Mouse (Mus musculus): ENCODE data around the gene Acsl5. TPM values are rescaled to one million over a fixed set of nuclear protein-coding genes. Genes with fewer than 3 reads are reported as not detected.

Gene Acsl5
- total RNA-seq (2021), result 10 to 100 TPM; 38.1 to 38.7 TPM
- long read RNA-seq, experiment 1, full-length matches to known transcripts, result 54 of 85 reads
- long read RNA-seq, experiment 1, partial matches to known transcripts, result 18 of 85 reads
- long read RNA-seq, experiment 1, other reads (novel, unspliced or antisense), result 13 of 85 reads
- long read RNA-seq, experiment 2, full-length matches to known transcripts, result 53 of 71 reads
- long read RNA-seq, experiment 2, partial matches to known transcripts, result 9 of 71 reads
- long read RNA-seq, experiment 2, other reads (novel, unspliced or antisense), result 9 of 71 reads

GRCm38 (mm10) chr19:55251383-55252124, at the start of gene Acsl5:
Gene Acsl5 (plus strand): TSS chr19:55251938.
- no peak for DNase-seq (ENCODE audit: low spot score in 2 of 2)
- intact Hi-C loops (cut with DNase I), result loop anchor here (5.0 kb wide), 1 partner anchor 34 kb away; no protein-coding TSS in a partner anchor

GRCm38 (mm10) chr19:55206482-55207138, 45.1 kb upstream of the Acsl5 start:
- DNase-seq (ENCODE audit: low spot score in 2 of 2), result peak; percentile 79 to 83
- intact Hi-C loops (cut with DNase I), result loop anchor here (2.0 to 10.0 kb wide), 2 partner anchors 134 to 1162 kb away; partner anchors contain the start of gene Adra2a

DNA sequence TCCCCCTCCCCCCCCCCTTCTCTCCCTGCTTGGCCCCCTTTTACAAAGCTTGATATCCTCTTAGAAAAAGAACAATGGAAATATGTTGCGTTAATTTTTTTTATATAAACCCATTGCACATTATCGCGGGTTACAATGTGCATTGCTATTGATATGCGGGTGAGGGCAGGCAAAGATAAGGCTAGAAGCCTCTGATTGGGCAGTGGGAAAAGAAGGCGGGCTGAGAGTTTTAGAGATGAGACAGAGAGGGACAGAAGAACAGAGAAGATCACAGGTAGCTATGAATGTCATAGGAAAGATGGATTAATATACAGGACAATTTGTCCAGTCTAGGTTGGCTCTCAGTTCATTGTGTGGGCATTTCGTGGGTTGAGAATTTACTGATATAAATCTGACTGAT, 44.5 kb upstream of the Acsl5 start:
- no peak for DNase-seq (ENCODE audit: low spot score in 2 of 2)
- intact Hi-C loops (cut with DNase I), result loop anchor here (2.0 to 10.0 kb wide), 2 partner anchors 134 to 1162 kb away; partner anchors contain the start of gene Adra2a

DNA sequence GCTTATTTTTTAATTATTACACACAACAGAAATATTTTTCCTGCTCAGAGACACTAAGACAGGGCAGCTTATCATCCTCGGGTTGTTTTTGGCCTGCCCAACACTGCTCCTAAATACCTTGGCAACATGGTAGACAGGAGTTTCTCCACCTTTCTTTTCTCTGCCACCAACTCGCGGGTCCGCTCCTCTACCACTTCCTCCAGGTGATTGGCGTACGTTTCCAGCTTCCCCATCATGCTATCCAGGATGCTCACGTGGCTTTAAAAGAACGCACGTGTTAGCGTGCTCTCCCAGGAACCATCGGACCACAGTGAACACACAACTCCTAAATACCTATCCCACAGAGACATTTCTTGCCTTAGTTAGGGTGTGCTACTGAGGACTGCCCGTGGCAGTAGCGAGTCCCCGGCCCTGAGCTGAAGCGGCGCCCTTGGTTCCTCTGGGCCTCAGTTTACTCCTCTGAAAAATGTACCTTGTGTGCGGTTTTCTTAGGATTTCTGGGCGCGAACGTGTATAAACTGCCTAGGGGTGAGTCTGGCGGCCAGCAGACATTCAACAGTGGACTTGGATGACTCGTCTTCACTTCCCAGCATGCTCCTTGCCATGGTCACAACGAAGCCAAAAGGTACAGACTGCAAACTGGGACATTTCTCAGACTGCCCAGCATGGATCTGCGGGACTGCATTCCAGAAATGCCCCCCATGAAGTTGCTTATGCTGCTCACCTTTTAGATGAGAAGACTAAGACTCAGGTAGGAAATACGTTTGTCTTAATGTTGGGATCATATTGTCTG, 43.8 kb upstream of the Acsl5 start:
- intact Hi-C loops (cut with DNase I), result loop anchor here (2.0 to 10.0 kb wide), 2 partner anchors 135 to 1163 kb away; partner anchors contain the start of gene Adra2a
- DNase-seq (ENCODE audit: low spot score in 2 of 2), result no peak

GRCm38 (mm10) chr19:55208654-55209053, 43.1 kb upstream of the Acsl5 start:
- intact Hi-C loops (cut with DNase I), result loop anchor here (10.0 kb wide), 1 partner anchor 1164 kb away; the partner anchor contains the start of gene Adra2a
- DNase-seq (ENCODE audit: low spot score in 2 of 2), result no peak

DNA sequence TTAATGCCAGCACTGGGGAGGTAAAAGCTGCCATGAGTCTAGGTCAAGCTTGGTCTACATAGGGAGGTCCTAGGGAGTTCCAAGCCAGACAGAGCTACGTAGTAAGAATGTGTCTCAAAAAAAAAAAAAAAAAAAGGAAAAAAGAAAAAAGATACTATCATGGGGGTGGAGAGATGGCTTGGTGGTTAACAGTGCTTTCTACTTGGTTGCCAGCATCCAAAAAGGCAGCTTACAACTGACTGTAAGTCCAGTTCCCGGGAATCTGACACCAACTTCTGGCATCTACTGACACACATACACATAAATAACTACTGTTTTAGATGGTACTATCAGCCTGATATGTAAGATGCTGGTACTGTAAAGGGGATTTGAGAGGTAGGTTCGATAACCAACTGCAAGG, 42.7 kb upstream of the Acsl5 start:
- intact Hi-C loops (cut with DNase I), result loop anchor here (10.0 kb wide), 1 partner anchor 1164 kb away; the partner anchor contains the start of gene Adra2a
- DNase-seq (ENCODE audit: low spot score in 2 of 2), result no peak

DNA sequence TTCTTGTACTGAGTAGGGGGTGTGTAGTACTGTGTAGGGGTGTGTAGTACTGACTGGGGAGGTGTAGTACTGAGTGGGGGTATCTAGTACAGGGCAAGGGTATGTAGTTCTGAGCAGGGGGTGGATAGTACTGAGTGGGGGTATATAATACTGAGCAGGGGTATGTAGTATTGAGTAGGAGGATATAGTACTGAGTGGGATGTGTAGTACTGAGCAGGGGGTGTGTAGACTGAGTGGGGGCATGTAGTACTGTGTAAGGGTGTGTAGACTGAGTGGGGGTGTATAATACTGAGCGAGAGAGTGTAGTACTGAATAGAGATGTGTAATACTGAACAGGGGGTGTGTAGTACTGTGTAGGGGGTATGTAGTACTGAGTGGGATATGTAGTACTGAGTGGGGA, 40.0 kb upstream of the Acsl5 start:
- intact Hi-C loops (cut with DNase I), result no loop called here
- no peak for DNase-seq (ENCODE audit: low spot score in 2 of 2)

DNA sequence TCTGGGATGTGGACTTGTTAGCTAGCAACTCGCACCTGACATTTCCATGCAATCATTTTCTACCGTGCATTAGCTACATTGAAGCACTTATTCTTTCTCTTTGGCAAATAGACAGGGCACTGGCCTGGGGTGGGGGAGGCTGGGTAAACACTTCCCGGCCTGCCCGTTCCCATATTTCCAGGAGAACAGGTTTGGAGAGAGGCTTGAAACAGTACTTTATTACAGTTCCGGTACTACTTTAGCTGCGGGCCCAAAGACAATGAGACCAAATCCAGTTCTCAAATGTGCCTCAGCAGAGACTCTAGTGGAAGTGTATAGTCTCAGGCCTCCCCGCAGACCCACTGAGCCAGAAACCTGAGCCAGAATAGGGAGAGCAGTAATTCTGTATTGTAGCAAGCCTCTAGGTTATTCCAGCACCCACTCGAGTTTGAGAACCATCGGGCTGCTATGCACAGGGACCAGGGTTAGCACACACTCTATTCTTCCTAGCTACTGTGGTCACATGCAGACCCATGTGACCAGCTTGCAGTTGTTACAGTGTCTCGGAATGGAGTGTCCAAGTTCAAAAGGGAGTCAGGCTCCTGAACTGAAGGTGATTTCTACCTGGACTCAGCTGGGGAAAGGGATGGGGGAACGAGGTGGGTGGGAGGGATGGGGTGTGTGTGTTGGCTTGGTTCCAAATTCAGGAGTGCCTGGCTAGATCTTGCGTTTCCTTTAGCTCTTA, 38.0 kb upstream of the Acsl5 start:
- DNase-seq (ENCODE audit: low spot score in 2 of 2), result peak; percentile 28 to 49
- intact Hi-C loops (cut with DNase I), result no loop called here

DNA sequence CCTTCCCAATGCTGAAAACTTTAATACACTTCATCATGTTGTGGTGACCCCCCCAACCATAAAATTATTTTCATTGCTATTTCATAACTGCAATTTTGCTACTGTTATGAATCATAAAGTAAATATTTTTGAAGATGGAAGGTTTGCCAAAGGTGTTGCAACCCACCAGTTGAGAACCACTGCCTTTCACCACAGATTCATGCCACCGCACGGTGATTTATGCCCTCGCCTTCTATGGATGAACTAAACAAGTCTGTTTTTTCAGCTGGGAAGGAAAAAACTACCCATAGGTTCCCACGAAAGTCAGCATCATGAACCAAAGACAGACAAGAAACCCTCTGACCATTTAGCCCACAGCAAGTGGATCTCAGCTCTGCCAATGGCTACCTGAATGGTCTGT, 34.9 kb upstream of the Acsl5 start:
- intact Hi-C loops (cut with DNase I), result loop anchor here (5.0 kb wide), 1 partner anchor 35 kb away; the partner anchor contains the start of gene Acsl5

DNA sequence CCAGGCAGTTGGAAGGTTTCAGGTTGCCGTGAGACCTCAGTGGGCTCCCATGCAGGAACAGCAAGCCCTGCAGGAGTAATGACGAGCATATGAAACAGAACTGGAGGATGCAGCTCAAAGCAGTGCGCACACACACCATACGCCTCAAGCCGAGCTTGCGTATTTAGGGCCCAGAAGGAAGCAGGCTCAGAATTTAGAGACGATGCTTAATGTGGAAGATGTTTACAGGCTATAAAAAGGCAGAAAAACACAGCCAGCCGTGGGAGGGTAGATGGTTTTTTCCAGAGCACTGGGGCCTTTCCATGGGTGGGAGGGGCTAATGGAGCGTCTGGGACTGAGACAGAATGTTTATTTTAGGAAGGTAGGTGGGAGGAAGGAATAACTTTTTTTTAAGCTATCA, 34.4 kb upstream of the Acsl5 start:
- intact Hi-C loops (cut with DNase I), result loop anchor here (5.0 kb wide), 1 partner anchor 35 kb away; the partner anchor contains the start of gene Acsl5
- DNase-seq (ENCODE audit: low spot score in 2 of 2), result peak; percentile 78 to 87

More for the DNA sequence above, 34.9 kb upstream of the Acsl5 start:
- DNase-seq (ENCODE audit: low spot score in 2 of 2), result no peak

DNA sequence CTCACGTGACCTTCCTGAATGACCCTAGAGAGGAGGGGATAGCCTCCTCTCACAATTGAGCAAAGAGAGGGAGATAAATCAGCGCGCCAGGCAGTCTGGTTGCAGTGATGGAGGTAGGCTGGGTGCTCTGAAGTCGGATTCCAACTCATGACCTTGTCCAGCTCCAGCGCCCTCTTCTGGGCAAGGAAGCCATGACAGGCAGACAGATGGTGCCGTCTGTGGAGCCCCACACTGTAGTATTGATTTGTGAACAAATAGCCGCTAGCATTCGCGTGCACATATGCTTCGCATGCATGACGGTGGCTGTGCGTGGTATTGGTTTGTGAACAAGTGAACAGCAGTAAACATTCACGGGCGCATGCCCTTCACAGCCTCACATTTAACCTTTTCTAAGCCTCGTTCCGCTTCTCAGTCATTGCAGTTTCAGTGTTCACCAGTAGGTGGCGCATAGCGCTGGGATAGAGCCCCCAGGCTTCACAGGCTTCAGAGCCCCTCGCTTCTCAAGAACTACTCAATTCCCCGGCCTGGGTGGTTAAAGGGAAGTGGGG, 33.5 kb upstream of the Acsl5 start:
- peak; percentile 92 for DNase-seq (ENCODE audit: low spot score in 2 of 2)
- intact Hi-C loops (cut with DNase I), result loop anchor here (2.0 to 5.0 kb wide), 2 partner anchors 34 to 87 kb away; partner anchors contain the start of gene Acsl5

DNA sequence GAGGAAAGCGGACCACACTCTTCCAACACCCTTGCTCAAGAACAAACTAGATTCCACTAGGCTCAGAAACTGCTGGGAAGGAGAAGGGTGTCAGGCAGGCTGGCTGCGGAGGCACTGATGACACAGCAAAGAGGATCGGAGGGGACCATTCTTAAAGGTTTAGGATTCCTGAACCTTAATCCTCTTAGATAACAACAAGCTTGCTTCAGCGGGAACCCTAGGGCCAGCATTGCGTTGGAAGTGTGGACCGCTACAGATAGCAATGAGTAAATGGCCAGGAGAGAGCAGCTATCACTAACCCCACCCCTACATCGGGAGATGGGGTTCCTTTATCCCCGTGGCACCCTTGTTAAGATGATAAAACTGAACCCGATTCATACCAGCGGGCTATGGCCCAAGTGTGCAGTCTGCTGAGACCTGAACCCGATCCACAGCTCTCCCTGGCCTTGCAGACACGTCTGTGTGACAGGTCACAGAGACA, 33.0 kb upstream of the Acsl5 start:
- intact Hi-C loops (cut with DNase I), result loop anchor here (2.0 to 5.0 kb wide), 2 partner anchors 34 to 86 kb away; partner anchors contain the start of gene Acsl5
- DNase-seq (ENCODE audit: low spot score in 2 of 2), result no peak

DNA sequence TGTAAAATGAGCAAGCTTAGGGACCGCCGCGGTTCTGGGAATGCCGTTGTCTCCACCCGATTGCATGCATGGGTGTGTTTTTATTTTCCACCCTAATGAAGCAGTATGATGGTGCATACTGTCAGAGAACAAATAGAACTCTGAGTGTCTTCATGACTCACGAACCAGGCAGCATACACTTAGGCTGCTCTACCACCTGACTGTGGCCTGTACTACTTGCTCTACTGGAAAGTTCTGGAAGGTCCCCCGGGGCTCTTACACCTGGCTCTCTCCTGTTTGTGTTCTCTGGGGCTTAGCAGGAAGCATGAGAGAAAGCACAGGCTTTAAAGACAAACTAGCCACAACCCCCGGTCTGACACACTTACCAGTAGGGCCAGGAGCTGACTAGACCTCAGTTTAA, 32.4 kb upstream of the Acsl5 start:
- intact Hi-C loops (cut with DNase I), result loop anchor here (2.0 to 5.0 kb wide), 2 partner anchors 33 to 85 kb away; partner anchors contain the start of gene Acsl5
- DNase-seq (ENCODE audit: low spot score in 2 of 2), result no peak

DNA sequence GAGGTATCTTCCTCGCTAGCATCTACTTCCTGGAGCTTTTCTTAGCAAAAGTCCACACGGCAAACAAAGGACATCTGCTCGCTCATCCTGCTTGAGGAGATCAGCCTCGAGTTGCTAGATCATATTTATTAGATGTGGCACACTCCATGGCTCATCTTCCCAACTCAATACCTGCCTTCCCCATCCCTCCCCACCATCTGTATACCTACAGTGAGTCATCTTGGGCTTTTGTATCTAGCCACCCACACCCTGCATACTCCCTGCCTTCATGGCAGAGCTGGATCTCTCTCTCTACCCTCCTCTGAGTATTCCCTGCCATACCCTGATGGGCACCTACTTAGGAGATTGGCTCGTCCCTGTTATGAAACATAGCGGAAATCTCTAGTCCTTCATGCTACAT, 30.5 kb upstream of the Acsl5 start:
- intact Hi-C loops (cut with DNase I), result no loop called here
- DNase-seq (ENCODE audit: low spot score in 2 of 2), result peak in 1 of 2 experiments; percentile 16

- intact Hi-C loops (cut with DNase I), result no loop called here
- DNase-seq (ENCODE audit: low spot score in 2 of 2), result no peak
Measured at GRCm38 (mm10) chr19:55222268-55222667, 29.5 kb upstream of the Acsl5 start.

DNA sequence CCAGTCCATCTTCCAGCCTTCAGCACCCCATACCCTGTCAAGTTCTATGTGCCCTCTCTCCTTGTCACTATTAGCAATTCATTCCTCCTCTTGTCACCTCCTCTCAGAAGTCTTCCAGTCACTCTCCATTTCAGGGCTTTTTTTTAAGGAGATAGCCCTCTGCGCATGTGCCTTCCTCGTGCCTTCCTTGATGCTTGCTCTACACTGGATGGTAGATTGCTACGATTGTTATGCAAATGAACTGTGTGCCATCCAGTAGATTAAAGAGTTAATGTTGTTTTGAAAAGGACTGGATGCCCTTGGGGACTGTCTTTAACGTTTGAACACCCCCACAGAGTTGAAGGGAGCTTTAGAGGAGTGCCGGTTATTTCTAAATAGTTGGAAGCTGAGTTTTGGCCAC, 25.1 kb upstream of the Acsl5 start:
- intact Hi-C loops (cut with DNase I), result no loop called here
- no peak for DNase-seq (ENCODE audit: low spot score in 2 of 2)

DNA sequence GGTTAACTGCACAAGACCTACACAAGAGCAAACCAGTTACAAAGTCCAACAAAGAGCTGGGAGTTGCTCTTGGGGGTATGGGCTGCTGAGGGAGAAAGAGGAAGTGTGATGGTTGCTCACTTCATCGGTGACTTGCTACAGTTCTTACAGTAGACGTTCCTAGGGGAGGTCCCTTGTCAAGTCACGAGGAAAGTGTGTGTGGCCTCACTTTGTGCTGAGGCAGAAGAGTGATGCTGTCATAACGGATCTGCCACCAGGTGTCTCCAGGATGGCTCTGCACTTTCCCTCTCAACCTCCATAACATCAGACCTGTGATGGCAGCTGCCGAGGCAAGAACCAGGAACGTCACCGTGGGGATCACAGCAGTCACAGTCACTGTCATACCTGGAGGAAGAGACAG, 24.6 kb upstream of the Acsl5 start:
- DNase-seq (ENCODE audit: low spot score in 2 of 2), result no peak
- intact Hi-C loops (cut with DNase I), result no loop called here

DNA sequence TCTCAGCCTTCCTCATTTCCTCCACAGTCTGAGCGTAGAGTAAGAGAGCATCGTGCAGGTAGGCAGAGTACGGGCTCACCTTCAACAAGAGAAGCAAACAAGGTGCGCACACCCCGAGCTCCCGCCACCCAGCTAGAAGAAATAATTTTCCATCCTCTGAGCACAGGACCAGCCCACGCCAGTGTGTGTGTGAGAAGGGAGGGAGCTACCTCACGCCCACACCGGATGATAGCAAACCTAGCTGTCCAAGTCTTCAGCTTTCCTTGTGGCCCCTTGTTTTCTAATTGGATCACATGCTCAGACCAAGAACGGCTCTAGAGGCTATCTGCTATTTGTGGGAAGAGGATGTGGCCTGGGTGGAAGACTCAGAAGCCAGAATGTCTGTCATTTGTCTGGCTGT, 20.7 kb upstream of the Acsl5 start:
- DNase-seq (ENCODE audit: low spot score in 2 of 2), result peak in 1 of 2 experiments; percentile 28
- intact Hi-C loops (cut with DNase I), result no loop called here
